Mouse (Mus musculus): Measurements from ENCODE around the gene Skap2. TPM values are rescaled to one million over a fixed set of nuclear protein-coding genes. Genes with fewer than 3 reads are reported as not detected.
A peak's percentile ranks its signal among the peaks of the same experiment; 100 is the strongest.

Gene Skap2
- polyA plus RNA-seq, 1 experiment from 2014 or later: 65.0 TPM

GRCm38 (mm10) chr6:51882266-51882879 lies 130.0 kb downstream of the Skap2 start:
- 62% methylated on average over 17 of the region's 17 CpGs for WGBS
- H3K27me3 ChIP-seq: no peaks in the 10 kb centered on the region
- H3K4me3 ChIP-seq: no peak overlapping the region
- no peak overlapping the region for H3K4me2 ChIP-seq
- H3K27ac ChIP-seq: peak overlapping the region; percentile 53
- no peak overlapping the region for H3K9ac ChIP-seq
- no peaks in the 10 kb centered on the region for H3K9me3 ChIP-seq
- H3K36me3 ChIP-seq: no peaks in the 10 kb centered on the region
- H3K4me1 ChIP-seq: peaks cover 63% of the 10 kb centered on the region
- no peak for ATAC-seq (ENCODE audit: borderline replicate concordance, extremely low read depth, low FRiP score, low TSS enrichment)

DNA sequence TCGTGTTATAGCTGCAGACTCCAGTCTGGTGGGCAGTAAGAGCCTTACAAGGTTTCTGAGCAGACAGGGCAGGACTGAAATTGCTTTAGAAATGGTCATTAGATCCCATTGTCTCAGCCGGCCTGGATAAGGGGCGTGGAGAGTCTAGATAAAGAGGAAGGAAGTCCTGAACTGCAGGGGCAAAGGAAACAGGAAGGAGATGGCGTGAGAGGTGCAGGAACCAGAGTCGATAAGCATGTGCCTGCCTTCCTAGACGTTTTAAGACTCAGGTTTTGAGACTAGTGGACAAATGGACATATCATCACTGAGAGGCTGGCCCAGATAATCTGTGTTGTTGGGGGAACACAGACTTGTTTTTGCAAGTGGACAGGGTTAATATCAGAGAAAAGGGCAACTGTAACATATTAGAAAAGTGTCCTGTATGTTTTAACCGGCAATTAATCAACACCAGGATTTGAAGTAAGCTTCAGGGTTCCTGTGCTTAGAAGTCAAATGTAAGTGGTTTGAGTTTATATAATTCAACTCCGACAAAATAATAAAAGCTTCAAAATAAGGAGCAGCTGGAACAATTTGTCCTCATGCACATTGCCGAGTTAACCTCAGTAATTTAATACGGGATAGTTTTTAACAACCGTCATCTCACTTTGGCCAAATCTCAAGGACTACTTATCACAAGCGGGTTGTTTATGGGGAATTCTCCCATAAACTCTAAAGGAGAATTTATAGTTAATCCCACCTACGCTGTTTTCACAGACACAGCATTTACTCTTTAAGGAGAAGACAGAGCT lies 131.0 kb downstream of the Skap2 start:
- no peaks in the 10 kb centered on the region for H3K9me3 ChIP-seq
- no peaks in the 10 kb centered on the region for H3K36me3 ChIP-seq
- H3K4me1 ChIP-seq: peaks cover 63% of the 10 kb centered on the region
- H3K4me2 ChIP-seq: no peak overlapping the region
- 27% methylated on average over 13 of the region's 13 CpGs for WGBS
- peak; percentile 35; the same call in 1 of the 2 replicates for ATAC-seq (ENCODE audit: borderline replicate concordance, extremely low read depth, low FRiP score, low TSS enrichment)
- no peak overlapping the region for H3K4me3 ChIP-seq
- no peaks in the 10 kb centered on the region for H3K27me3 ChIP-seq
- H3K9ac ChIP-seq: no peak overlapping the region
- H3K27ac ChIP-seq: peak overlapping the region; percentile 79

DNA sequence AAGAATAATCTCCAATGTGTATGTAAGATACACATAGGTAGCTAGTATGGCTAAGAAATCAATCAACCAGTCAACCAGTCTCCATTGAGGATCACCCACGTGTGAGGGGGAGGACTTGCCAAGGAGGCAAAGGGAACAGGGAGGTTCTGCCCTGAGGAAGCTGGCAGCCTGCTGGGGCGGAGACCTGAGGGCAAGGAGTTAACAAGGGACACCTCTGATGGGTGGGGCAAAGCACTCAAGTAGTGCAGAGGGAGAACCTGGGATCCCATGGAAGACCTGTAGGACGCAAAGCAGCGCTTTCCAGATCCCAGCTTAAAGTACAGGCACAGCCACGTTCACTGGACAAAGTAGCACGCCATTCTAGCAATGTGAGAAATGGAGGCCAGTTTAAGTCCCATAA lies 131.6 kb downstream of the Skap2 start:
- Histone ChIP-seq H3K9ac (no peak overlapping the region), H3K4me2 (no peak overlapping the region), H3K9me3 (no peaks in the 10 kb centered on the region), H3K27ac (peak overlapping the region; percentile 79), H3K27me3 (no peaks in the 10 kb centered on the region), H3K4me3 (no peak overlapping the region), H3K36me3 (no peaks in the 10 kb centered on the region), H3K4me1 (peaks cover 67% of the 10 kb centered on the region)
- 47% methylated on average over 6 of the region's 6 CpGs for WGBS
- ATAC-seq (ENCODE audit: borderline replicate concordance, extremely low read depth, low FRiP score, low TSS enrichment): no peak

- H3K4me2 ChIP-seq: no peak overlapping the region
- no peaks in the 10 kb centered on the region for H3K36me3 ChIP-seq
- H3K27ac ChIP-seq: peak overlapping the region; percentile 26
- ATAC-seq (ENCODE audit: borderline replicate concordance, extremely low read depth, low FRiP score, low TSS enrichment): no peak; the same call in 1 of the 2 replicates
- H3K4me3 ChIP-seq: no peak overlapping the region
- 80% methylated on average over 2 of the region's 2 CpGs for WGBS
- H3K27me3 ChIP-seq: no peaks in the 10 kb centered on the region
- H3K9me3 ChIP-seq: no peaks in the 10 kb centered on the region
- H3K9ac ChIP-seq: no peak overlapping the region
- H3K4me1 ChIP-seq: peaks cover 74% of the 10 kb centered on the region
Measured at GRCm38 (mm10) chr6:51878551-51878950, 133.8 kb downstream of the Skap2 start.

- ATAC-seq (ENCODE audit: borderline replicate concordance, extremely low read depth, low FRiP score, low TSS enrichment): no peak
- no peaks in the 10 kb centered on the region for H3K9me3 ChIP-seq
- peak overlapping the region; percentile 86 for H3K27ac ChIP-seq
- H3K4me2 ChIP-seq: 0 out of 2 replicates have a peak overlapping the region, but pooled peaks have one; percentile 7
- no peak overlapping the region for H3K4me3 ChIP-seq
- 38% methylated on average over 13 of the region's 13 CpGs for WGBS
- H3K36me3 ChIP-seq: no peaks in the 10 kb centered on the region
- peaks cover 68% of the 10 kb centered on the region for H3K4me1 ChIP-seq
- H3K9ac ChIP-seq: peak overlapping the region; percentile 12; the same call in 1 of the 2 replicates
- H3K27me3 ChIP-seq: no peaks in the 10 kb centered on the region
Measured at GRCm38 (mm10) chr6:51876841-51877553, 135.4 kb downstream of the Skap2 start.

DNA sequence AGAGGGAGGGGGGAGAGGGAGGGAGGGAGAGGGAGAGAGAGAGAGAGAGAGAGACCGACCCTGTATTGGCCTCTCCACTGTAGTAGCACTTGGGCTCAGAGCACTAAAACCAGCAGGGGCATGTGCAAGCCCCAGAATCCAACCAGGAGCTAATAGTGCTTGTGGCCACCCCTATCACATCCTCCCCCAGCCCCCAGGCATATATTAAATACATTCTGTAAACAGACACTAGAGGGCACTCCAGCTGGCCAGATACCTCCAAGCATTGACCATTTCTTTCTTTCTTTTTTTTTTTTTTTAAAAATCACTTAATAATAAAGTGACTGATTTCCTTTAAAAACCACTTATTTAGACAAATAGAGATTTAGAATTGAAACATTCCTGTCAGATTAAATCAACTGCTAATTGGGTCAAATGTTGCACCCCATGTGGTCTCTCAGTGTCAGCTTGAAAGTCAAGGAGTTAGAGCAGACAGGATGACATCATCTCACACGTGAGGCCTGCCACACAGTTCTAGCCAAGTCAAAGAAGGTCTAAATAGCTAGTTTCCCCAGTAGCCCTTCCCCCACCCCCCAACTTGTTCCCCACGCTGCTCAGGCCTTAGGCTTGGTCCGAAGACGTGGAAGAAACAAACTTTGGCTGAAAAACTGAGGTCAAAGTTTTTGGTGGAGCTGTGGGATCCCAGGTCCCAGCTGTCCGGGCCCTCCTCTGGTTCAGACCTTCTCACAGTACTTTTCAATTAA lies 136.3 kb downstream of the Skap2 start:
- peak; percentile 89 for ATAC-seq (ENCODE audit: borderline replicate concordance, extremely low read depth, low FRiP score, low TSS enrichment)
- WGBS: 16% methylated on average over 6 of the region's 6 CpGs
- H3K9ac ChIP-seq: no peak overlapping the region
- H3K36me3 ChIP-seq: no peaks in the 10 kb centered on the region
- H3K27ac ChIP-seq: peak overlapping the region; percentile 86
- H3K27me3 ChIP-seq: no peaks in the 10 kb centered on the region
- no peak overlapping the region for H3K4me2 ChIP-seq
- no peak overlapping the region for H3K4me3 ChIP-seq
- peaks cover 63% of the 10 kb centered on the region for H3K4me1 ChIP-seq
- H3K9me3 ChIP-seq: no peaks in the 10 kb centered on the region

- Histone ChIP-seq H3K27me3 (no peaks in the 10 kb centered on the region), H3K9me3 (no peaks in the 10 kb centered on the region), H3K9ac (no peak overlapping the region), H3K27ac (no peak overlapping the region), H3K36me3 (no peaks in the 10 kb centered on the region), H3K4me1 (peaks cover 51% of the 10 kb centered on the region), H3K4me2 (no peak overlapping the region), H3K4me3 (no peak overlapping the region)
- no peak for ATAC-seq (ENCODE audit: borderline replicate concordance, extremely low read depth, low FRiP score, low TSS enrichment)
- WGBS: 26% methylated on average over 2 of the region's 2 CpGs
Measured at GRCm38 (mm10) chr6:51874035-51874434, 138.3 kb downstream of the Skap2 start.

- H3K9me3 ChIP-seq: no peaks in the 10 kb centered on the region
- no peak overlapping the region for H3K4me2 ChIP-seq
- no peak overlapping the region for H3K27ac ChIP-seq
- H3K4me3 ChIP-seq: no peak overlapping the region
- no peaks in the 10 kb centered on the region for H3K36me3 ChIP-seq
- H3K4me1 ChIP-seq: peaks cover 22% of the 10 kb centered on the region; the same call in 1 of the 2 replicates
- H3K9ac ChIP-seq: no peak overlapping the region
- no peak for ATAC-seq (ENCODE audit: borderline replicate concordance, extremely low read depth, low FRiP score, low TSS enrichment)
- WGBS: 18% methylated on average over 1 of the region's 1 CpGs
- no peaks in the 10 kb centered on the region for H3K27me3 ChIP-seq
Measured at GRCm38 (mm10) chr6:51871135-51871534, 141.2 kb downstream of the Skap2 start.

DNA sequence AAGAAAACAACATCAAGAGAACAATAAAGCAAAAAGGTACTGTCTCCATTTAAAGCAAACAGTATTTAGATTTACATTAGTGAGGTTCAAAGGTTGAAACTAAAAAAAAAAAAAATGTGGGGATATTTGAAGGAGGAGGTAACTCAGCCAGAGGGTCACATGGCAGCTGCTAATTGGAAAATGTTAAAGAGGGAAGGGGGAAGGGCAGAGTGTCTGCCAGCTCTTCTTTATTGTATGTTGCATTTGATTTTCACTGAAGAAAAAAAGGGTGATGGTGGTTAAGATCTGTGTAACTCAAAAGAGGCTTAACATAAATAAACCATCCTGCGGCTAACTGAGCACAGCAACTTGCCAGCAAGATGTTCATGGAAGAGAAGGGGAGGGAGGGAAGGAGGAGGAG lies 142.1 kb downstream of the Skap2 start:
- H3K4me2 ChIP-seq: no peak overlapping the region
- H3K27me3 ChIP-seq: no peaks in the 10 kb centered on the region
- H3K9me3 ChIP-seq: no peaks in the 10 kb centered on the region
- H3K4me3 ChIP-seq: no peak overlapping the region
- 42% methylated on average over 1 of the region's 1 CpGs for WGBS
- peaks cover 18% of the 10 kb centered on the region; the same call in 1 of the 2 replicates for H3K4me1 ChIP-seq
- H3K36me3 ChIP-seq: no peaks in the 10 kb centered on the region
- no peak overlapping the region for H3K27ac ChIP-seq
- no peak for ATAC-seq (ENCODE audit: borderline replicate concordance, extremely low read depth, low FRiP score, low TSS enrichment)
- H3K9ac ChIP-seq: no peak overlapping the region

DNA sequence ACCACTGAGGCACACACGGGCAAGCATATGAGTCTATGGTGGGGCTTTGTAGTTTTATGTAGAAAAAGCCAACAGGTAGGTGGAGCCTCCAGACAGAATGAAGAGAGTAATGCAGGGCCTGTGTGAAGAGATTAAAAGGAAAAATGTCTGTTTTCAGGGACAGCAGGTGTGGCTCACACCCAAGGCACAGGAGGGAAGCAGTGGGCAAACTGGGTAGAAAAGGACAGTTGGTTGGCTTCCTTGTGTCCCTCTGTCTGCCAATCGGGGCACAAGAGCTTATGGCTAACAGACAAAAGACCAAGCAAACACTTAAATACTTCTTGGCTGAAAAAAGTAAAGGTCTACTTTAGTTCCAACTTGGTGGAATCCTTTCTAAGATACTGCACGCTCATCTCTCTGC lies 145.8 kb downstream of the Skap2 start:
- Histone ChIP-seq H3K27me3 (no peaks in the 10 kb centered on the region), H3K4me1 (0 out of 2 replicates have a peak, but pooled peaks cover 4% of the 10 kb centered on the region), H3K9me3 (no peaks in the 10 kb centered on the region), H3K4me2 (no peak overlapping the region), H3K27ac (no peak overlapping the region), H3K9ac (no peak overlapping the region), H3K4me3 (no peak overlapping the region), H3K36me3 (no peaks in the 10 kb centered on the region)
- no peak for ATAC-seq (ENCODE audit: borderline replicate concordance, extremely low read depth, low FRiP score, low TSS enrichment)
- 70% methylated on average over 3 of the region's 3 CpGs for WGBS

GRCm38 (mm10) chr6:51863508-51863907 lies 148.8 kb downstream of the Skap2 start:
- no peak for ATAC-seq (ENCODE audit: borderline replicate concordance, extremely low read depth, low FRiP score, low TSS enrichment)
- WGBS: 46% methylated on average over 4 of the region's 4 CpGs
- no peak overlapping the region for H3K4me2 ChIP-seq

More at GRCm38 (mm10) chr6:51863508-51863907, 148.8 kb downstream of the Skap2 start:
- Histone ChIP-seq H3K36me3 (no peaks in the 10 kb centered on the region), H3K9ac (no peak overlapping the region), H3K27me3 (no peaks in the 10 kb centered on the region), H3K9me3 (no peaks in the 10 kb centered on the region), H3K4me1 (no peaks in the 10 kb centered on the region), H3K4me3 (no peak overlapping the region), H3K27ac (no peak overlapping the region)

All from lung, embryonic 15.5 days (tissue).